Mouse (Mus musculus): ENCODE measurements around the gene Zc3h12a. TPM values are rescaled to one million over a fixed set of nuclear protein-coding genes. Genes with fewer than 3 reads are reported as not detected.

Gene Zc3h12a
- polyA plus RNA-seq (2016; fragmentation: Nextera tagmentation; extraction: Ambion mirVana): 0.30 and 0.46 TPM in 2 replicates

DNA sequence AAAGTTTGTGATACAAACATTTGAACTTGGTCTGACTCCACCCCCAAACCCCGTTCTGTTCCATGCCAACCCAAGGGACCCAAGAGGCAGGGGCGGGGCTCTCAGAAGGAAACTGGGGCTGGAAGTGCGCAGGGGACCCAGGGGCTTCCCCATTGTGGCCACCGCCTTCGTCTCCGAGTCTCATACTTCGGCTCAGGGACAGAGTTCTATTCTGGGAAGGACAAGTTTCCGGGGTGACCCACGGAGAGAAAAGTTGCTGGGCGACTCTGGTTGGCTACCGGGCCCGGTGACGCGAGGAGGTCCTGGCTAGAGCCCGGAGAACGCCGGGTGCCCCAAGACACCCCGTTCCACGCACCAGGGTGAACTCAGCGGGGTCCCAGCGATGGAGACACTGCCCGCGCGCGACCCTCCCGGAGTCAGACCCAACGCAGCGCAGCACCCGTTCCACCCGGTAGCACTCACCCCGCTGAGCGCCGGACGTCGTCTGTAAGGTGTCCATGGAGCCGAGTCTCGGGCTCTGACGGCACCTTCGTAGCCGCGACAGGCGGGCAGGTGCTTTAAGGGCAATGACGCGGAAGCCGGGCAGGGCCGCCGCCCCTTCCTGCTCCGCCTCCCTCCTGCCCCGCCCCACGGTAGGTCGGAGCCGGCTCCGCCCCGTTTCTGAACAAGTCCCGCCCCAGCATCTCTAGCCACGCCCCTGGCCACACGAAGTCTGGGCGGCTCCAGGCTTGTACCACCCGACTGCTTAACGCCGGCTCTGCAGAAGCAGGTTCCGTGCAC lies at the start of gene Zc3h12a:
TSS of gene Zc3h12a (minus strand) at position 536 of the 780 bp plus-strand sequence.
- 2% methylated on average over 62 of the region's 62 CpGs for WGBS
- H3K9me3 ChIP-seq (replicated peaks): no peaks in the 10 kb centered on the region
- peaks cover 46% of the 10 kb centered on the region for H3K4me1 ChIP-seq
- peak; percentile 87 for DNase-seq (ENCODE audit: low spot score)
- H3K4me3 ChIP-seq: peak within 1 kb of the TSS; percentile 89
- H3K36me3 ChIP-seq: no peaks in the 10 kb centered on the region
- H3K27me3 ChIP-seq (ENCODE audit: low read depth, poor library complexity, severe bottlenecking): peaks cover 50% of the 10 kb centered on the region
- H3K27ac ChIP-seq (replicated peaks): no peak within 1 kb of the TSS; the same call in 1 of the 2 replicates

- DNase-seq (ENCODE audit: low spot score): peak; percentile 26
Observed at GRCm38 (mm10) chr4:125176639-125177165, 49.1 kb upstream of the Zc3h12a start.

GRCm38 (mm10) chr4:125176190-125176589 lies 48.5 kb upstream of the Zc3h12a start:
- Histone ChIP-seq H3K4me3 (no peak overlapping the region), H3K27ac (replicated peaks) (no peak overlapping the region), H3K4me1 (peaks cover 11% of the 10 kb centered on the region), H3K36me3 (no peaks in the 10 kb centered on the region), H3K27me3 (ENCODE audit: low read depth, poor library complexity, severe bottlenecking) (peaks cover 3% of the 10 kb centered on the region; the same call in 1 of the 2 replicates), H3K9me3 (replicated peaks) (no peaks in the 10 kb centered on the region)
- DNase-seq (ENCODE audit: low spot score): no peak
- 94% methylated on average over 5 of the region's 5 CpGs for WGBS

More at GRCm38 (mm10) chr4:125176639-125177165, 49.1 kb upstream of the Zc3h12a start:
- Histone ChIP-seq H3K27ac (replicated peaks) (no peak overlapping the region), H3K27me3 (ENCODE audit: low read depth, poor library complexity, severe bottlenecking) (no peaks in the 10 kb centered on the region; the same call in 1 of the 2 replicates), H3K36me3 (no peaks in the 10 kb centered on the region), H3K4me3 (no peak overlapping the region), H3K9me3 (replicated peaks) (no peaks in the 10 kb centered on the region), H3K4me1 (peaks cover 11% of the 10 kb centered on the region)
- WGBS: 55% methylated on average over 13 of the region's 13 CpGs

- Histone ChIP-seq H3K9me3 (replicated peaks) (no peaks in the 10 kb centered on the region), H3K27ac (replicated peaks) (no peak overlapping the region), H3K27me3 (ENCODE audit: low read depth, poor library complexity, severe bottlenecking) (peaks cover 6% of the 10 kb centered on the region; the same call in 1 of the 2 replicates), H3K4me1 (peaks cover 11% of the 10 kb centered on the region), H3K36me3 (no peaks in the 10 kb centered on the region), H3K4me3 (no peak overlapping the region)
- WGBS: 90% methylated on average over 2 of the region's 2 CpGs
- DNase-seq (ENCODE audit: low spot score): no peak
Observed at GRCm38 (mm10) chr4:125175591-125175990, 48.0 kb upstream of the Zc3h12a start.

DNA sequence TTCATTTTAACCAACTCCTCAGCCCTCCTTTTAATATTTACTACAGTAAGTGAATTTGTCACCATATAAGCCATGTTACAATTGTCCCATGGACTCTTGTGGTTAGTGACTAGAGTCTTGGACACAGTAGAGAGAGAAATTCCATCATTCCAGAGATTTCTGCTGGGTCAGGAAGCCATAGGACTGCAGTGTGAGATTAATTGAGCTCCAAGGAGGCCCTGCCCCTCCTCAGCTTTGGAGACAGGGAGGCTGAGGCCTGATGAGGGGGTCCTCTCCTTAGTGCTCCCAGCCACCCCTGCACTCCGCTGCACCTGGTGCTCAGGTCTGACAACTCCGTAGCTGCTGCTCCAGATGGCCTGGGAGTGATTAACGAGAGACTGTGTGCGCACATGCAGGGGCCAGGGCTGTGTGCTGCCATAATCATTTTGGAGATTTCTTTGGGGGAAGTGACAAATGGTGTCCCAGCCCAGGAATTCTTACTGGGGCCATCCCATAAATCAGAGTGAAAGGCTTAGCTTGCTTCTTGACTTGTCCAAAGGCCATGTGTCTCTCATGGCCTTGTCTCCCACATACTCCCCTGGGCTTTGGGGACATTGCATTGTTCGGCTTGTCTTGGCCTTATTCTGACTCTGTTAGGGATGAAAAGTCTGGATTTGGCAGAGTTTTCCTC lies 47.0 kb upstream of the Zc3h12a start:
- peaks cover 16% of the 10 kb centered on the region for H3K4me1 ChIP-seq
- no peak for DNase-seq (ENCODE audit: low spot score)
- no peak overlapping the region for H3K27ac ChIP-seq (replicated peaks)
- 86% methylated on average over 5 of the region's 5 CpGs for WGBS
- peaks cover 9% of the 10 kb centered on the region; the same call in 1 of the 2 replicates for H3K27me3 ChIP-seq (ENCODE audit: low read depth, poor library complexity, severe bottlenecking)
- no peak overlapping the region for H3K4me3 ChIP-seq
- H3K9me3 ChIP-seq (replicated peaks): no peaks in the 10 kb centered on the region
- H3K36me3 ChIP-seq: no peaks in the 10 kb centered on the region

- DNase-seq (ENCODE audit: low spot score): no peak
- 83% methylated on average over 5 of the region's 5 CpGs for WGBS
- Histone ChIP-seq H3K9me3 (replicated peaks) (no peaks in the 10 kb centered on the region), H3K27ac (replicated peaks) (no peak overlapping the region), H3K36me3 (no peaks in the 10 kb centered on the region), H3K27me3 (ENCODE audit: low read depth, poor library complexity, severe bottlenecking) (peaks cover 9% of the 10 kb centered on the region; the same call in 1 of the 2 replicates), H3K4me3 (no peak overlapping the region), H3K4me1 (peaks cover 16% of the 10 kb centered on the region)
Observed at GRCm38 (mm10) chr4:125173150-125173549, 45.5 kb upstream of the Zc3h12a start.

DNA sequence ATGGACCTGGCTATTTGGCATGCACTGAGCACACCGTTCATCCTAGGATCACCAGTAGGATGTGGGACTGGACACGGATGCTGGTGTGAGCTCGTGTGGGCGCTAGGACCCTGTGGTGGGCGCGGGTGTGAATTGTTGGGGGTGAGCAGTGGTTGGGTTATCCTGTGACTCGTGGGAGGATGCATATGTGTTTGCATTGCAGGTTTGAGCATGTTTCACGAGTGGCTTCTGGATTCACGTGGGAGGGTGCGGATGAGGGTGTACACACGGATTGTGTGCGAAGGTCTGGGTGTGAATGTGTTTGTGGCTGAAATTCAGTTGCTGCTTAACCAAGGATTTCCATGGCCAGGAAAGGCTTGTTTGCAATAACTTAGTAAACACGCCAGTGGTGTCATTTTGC lies 45.1 kb upstream of the Zc3h12a start:
- Histone ChIP-seq H3K36me3 (no peaks in the 10 kb centered on the region), H3K27me3 (ENCODE audit: low read depth, poor library complexity, severe bottlenecking) (peaks cover 9% of the 10 kb centered on the region; the same call in 1 of the 2 replicates), H3K4me3 (no peak overlapping the region), H3K9me3 (replicated peaks) (no peaks in the 10 kb centered on the region), H3K27ac (replicated peaks) (no peak overlapping the region), H3K4me1 (peaks cover 12% of the 10 kb centered on the region)
- WGBS: 91% methylated on average over 13 of the region's 13 CpGs
- DNase-seq (ENCODE audit: low spot score): no peak

DNA sequence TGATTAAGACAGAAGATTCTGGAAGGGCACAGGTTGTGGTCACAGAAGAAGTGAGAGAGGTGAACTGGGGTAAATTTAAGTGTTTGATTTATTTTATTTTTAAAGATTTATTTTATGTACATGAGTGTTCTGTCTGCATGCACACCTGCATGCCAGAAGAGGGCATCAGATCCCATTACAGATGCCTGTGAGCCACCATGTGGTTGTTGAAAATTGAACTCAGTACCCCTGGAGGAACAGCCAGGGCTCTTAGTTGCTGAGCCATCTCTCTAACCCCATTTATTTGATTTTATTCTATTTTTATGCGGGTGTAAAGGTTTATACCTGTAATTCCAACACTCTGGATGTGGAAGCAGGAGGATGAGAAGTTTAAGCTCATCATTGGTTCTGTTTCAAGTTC lies 40.1 kb upstream of the Zc3h12a start:
- DNase-seq (ENCODE audit: low spot score): no peak
- Histone ChIP-seq H3K27me3 (ENCODE audit: low read depth, poor library complexity, severe bottlenecking) (peaks cover 18% of the 10 kb centered on the region), H3K36me3 (no peaks in the 10 kb centered on the region), H3K27ac (replicated peaks) (no peak overlapping the region), H3K4me3 (no peak overlapping the region), H3K4me1 (peaks cover 11% of the 10 kb centered on the region), H3K9me3 (replicated peaks) (no peaks in the 10 kb centered on the region)
- WGBS: 77% methylated on average over 1 of the region's 1 CpGs

DNA sequence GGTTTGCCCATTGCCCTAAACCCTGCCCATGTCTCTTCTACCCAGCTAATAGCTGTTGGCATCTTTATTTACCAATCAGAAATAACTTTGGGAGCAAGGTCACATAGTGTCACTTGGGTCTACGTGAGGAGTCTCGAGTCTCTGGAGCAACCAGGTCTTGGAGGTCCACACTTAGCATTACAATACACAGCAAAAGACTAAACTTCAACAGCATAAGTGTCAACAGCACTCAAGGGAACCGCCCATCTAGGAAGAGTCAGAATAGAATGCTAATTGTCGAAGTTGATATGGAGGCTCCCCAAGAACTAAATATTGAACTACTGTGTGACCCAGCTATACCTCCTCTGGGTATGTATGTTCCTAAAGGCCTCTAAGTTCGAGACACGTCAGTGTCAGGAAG lies 37.2 kb upstream of the Zc3h12a start:
- no peaks in the 10 kb centered on the region for H3K36me3 ChIP-seq
- WGBS: 87% methylated on average over 6 of the region's 6 CpGs
- no peaks in the 10 kb centered on the region for H3K9me3 ChIP-seq (replicated peaks)
- peaks cover 27% of the 10 kb centered on the region for H3K27me3 ChIP-seq (ENCODE audit: low read depth, poor library complexity, severe bottlenecking)
- no peak for DNase-seq (ENCODE audit: low spot score)
- H3K4me1 ChIP-seq: peaks cover 22% of the 10 kb centered on the region
- no peak overlapping the region for H3K4me3 ChIP-seq
- no peak overlapping the region for H3K27ac ChIP-seq (replicated peaks)

DNA sequence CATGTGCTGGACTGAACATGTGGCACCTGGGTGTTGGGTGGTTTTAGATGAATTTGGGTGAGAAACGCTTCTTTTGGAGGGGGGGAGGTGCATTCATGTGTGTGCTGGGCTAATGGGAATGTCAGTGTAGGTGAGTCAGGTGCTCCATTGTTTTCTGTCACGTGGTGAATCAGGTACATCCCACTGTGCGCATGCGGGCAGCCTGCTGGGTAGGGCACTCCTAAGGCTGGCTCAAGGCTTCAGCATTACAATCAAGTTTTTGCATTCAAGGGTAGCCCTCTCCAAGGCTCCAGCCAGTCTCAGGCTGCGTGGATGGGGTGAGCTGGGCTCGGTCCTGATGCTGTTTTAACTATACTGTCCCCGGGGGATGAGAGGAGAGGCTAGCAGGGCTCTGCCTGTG lies 35.1 kb upstream of the Zc3h12a start:
- Histone ChIP-seq H3K9me3 (replicated peaks) (no peaks in the 10 kb centered on the region), H3K27me3 (ENCODE audit: low read depth, poor library complexity, severe bottlenecking) (peaks cover 47% of the 10 kb centered on the region), H3K4me1 (peaks cover 24% of the 10 kb centered on the region), H3K27ac (replicated peaks) (no peak overlapping the region), H3K4me3 (no peak overlapping the region), H3K36me3 (no peaks in the 10 kb centered on the region)
- no peak for DNase-seq (ENCODE audit: low spot score)
- WGBS: 59% methylated on average over 7 of the region's 7 CpGs

DNA sequence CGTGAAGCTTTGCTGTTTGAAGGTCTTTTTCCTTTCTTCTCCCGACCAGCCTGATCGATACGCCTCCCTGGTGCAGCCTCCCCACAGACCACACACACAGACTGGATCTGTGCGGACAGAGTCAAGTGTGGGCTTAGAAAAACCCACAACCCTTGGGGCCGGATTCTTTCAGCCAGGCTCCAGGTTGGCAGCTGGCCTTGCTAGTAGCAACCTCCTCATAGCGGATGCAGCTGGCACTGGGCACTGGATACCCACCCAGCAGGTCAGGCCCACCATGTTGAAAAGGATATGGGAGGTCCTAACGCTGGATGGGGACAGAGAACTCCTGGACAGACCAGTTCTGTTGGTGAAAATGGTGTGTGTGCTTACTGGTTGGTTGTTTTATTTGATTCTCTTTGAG lies 33.8 kb upstream of the Zc3h12a start:
- no peak overlapping the region for H3K4me3 ChIP-seq
- DNase-seq (ENCODE audit: low spot score): no peak
- no peaks in the 10 kb centered on the region for H3K36me3 ChIP-seq
- peaks cover 47% of the 10 kb centered on the region for H3K27me3 ChIP-seq (ENCODE audit: low read depth, poor library complexity, severe bottlenecking)
- H3K27ac ChIP-seq (replicated peaks): no peak overlapping the region
- peaks cover 19% of the 10 kb centered on the region for H3K4me1 ChIP-seq
- no peaks in the 10 kb centered on the region for H3K9me3 ChIP-seq (replicated peaks)
- 43% methylated on average over 8 of the region's 8 CpGs for WGBS

DNA sequence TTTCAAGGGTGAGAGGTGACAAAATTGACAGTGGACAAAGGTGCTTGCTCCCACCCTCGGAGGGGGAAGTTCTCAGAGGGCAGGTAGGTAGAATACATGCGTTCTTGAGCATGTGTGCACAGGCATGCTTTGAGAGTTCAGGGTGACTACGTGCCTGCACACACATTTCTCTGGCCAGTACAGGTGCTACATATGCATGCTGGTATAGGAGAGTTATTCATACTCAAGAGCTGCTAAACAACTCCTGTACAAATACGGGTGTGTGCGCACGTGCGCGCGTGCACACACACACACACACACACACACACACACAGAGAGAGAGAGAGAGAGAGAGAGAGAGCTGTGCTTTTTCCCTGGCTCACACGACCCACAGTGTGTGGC lies 33.3 kb upstream of the Zc3h12a start:
- Histone ChIP-seq H3K4me3 (no peak overlapping the region; the same call in 1 of the 2 replicates), H3K27ac (replicated peaks) (no peak overlapping the region), H3K36me3 (no peaks in the 10 kb centered on the region), H3K4me1 (peaks cover 19% of the 10 kb centered on the region), H3K9me3 (replicated peaks) (no peaks in the 10 kb centered on the region), H3K27me3 (ENCODE audit: low read depth, poor library complexity, severe bottlenecking) (peaks cover 47% of the 10 kb centered on the region)
- DNase-seq (ENCODE audit: low spot score): no peak
- WGBS: 75% methylated on average over 10 of the region's 10 CpGs

Measured in midbrain, embryonic 10.5 days (tissue).